Mouse (Mus musculus): ENCODE measurements at regions not wholly inside any gene's neighbourhood (a gene's known extent, or its start where the extent isn't known, plus 50 kb on each side); places are given as distances from the start of the nearest gene placed in this dataset.
"Not testable (repeated sequence)": the region's sequence is repeated elsewhere in the genome, so short reads cannot be mapped to it uniquely, and the experiment has no call there.

DNA sequence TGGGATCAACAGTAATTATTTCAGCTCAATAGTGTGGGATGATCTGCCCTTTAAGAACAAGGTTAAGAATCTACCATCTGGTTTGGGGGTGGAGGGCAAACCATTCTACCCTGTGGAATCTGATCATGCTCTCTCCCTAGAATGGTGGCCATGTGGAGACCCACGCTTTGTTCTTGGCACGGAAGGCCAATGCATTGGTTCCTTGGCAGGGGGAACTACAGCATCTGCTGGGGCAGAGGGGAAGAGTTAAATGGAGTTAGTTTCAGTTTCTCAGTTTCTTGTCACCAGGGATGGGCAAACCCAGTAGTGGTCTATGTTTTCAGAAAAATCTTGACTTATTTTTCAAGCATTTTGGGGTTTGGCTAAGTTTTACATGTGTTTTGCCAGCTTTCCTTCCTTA lies 174.5 kb downstream of the Enc1 start:
- no peak for DNase-seq

DNA sequence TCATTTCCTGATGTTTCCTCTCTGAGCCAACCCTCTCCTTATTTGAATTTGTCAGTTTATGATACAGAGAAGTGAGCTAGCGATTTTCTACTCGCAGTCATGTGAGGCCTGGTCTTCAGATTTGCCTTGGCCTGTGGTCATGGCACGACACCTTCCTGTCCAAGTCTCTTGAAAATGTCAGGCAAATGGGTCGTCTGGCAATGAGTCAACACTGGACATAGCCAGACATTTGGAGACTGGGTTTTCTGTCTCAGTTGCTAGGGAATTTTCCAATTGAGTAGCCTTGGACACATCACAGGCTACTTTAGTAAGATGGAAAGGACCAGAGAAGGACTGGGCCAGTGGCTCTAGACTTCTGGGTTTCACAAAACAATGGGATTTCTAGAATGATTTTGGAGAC lies 171.2 kb downstream of the Enc1 start:
- no peak for DNase-seq

DNA sequence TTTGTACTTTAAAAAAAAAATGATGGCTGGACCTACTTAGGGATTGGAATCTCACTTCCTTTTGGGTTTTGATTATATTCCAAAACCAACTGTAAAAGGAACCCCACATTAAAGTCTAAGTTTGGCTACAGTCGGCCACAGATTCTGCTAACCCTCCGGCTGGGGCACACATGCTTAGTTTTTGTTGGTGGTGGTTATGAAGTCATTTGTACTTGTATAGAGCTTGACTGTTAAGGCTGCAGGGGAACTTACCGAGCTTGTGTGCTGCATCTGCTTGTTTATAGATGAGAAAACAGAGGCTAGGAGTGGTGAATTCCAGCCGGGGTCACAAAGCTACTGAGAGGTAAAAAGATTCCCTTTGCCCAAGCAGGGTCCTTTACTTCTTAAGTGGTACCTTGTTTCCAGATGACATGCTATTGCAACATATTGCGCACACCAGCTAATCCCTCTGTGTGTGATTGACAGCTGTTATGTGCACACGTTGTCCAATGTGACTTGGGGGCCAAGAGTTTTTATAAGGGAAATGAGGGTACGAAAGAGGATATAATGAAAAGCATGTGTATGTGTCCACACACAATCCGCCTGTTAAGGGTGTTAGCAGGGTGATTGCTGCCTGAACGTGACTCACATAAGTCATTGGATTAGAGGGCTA lies 169.8 kb downstream of the Enc1 start:
- DNase-seq = no peak

DNA sequence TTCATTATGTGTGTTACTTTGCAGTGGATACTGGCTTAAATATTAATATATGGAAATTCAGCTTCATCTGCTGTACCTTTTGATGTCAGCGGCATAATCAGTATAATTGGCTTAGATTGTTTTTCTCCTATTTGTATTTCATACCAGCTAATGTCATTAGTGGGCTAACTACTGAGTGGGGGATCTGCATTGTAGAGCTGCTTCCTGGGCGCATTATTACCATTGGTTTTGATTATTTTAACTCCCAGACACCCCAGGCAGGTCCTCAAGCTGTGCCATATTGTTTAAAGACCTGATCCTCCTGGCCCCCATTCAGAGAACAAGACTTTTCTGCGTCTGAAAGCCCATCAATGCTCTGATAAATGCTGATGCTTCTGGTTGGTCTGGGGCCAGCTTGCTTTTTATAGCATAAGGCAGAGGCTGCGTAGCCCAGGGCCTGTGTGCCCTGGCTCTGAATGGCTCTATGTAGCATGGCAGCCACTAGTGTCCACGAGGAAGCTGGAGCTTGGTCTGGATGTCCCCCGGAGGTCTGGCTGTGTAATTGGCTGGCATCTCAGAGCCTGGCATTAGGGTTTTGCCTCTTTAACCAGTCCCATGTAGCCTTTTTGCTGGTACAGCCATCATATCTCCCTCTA lies 169.1 kb downstream of the Enc1 start:
- DNase-seq = no peak

DNA sequence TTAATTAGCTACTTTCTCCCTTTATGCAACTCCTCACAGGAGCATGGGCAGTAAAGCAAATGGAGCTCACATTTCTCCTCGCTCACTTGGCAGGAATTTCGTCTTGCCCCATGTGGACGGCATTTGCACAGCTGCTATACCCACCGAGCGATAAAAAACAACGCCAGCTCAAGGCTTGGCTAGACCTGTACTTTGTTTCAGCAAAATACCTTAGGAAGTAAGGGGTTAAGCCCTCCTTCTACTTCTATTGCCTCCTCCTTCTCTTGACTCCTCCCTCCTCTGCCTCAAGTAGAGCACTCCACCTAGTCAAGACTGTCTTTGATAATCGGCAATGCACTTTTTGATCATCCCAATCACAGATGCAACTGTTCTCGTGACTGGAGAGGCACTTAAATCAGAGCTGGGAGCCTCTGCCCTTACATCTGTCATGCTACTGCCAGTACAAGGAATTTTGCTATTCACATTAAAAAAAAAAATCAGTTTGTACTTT lies 168.4 kb downstream of the Enc1 start:
- DNase-seq = no peak

DNA sequence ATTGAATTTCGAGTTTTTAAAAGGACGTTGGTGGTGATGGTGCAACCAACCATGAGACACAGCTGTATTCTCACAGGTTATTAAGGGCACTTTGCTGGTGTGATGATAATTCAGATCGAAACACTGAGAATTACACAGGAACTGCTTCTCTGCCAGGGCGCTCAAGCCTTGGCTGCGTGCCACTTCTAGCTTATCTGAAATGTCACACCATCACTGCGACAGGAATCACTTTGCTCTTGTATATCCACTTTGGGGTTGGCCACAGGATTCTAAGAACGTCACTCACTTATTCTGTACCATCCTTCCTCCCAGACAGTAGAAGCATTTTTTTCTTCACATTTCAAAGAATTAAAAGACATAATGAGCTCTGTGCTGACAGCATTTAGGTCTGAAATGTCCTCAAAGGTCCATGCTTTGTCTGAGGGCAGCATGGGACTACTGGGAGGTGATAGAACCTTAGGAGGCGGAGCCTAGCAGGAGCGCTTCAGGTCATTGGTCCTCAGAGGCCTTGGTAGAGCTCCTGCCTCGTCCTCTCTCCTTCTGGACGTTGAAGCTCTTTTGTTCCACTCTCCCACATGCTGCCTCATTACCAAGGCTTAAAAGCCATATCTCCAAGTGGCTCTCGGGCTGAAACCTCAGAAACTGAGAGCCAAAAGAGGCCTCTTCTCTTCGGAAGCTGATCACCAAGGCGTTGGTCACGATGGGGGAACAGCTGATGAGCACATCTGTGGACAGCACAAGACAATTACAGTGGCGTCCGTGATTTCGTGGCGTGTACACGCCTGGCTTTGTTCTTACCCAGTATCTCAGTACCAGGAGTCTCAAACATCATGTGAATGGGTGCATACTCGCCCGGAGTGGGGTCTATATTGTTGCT lies 167.7 kb downstream of the Enc1 start:
- no peak for DNase-seq

DNA sequence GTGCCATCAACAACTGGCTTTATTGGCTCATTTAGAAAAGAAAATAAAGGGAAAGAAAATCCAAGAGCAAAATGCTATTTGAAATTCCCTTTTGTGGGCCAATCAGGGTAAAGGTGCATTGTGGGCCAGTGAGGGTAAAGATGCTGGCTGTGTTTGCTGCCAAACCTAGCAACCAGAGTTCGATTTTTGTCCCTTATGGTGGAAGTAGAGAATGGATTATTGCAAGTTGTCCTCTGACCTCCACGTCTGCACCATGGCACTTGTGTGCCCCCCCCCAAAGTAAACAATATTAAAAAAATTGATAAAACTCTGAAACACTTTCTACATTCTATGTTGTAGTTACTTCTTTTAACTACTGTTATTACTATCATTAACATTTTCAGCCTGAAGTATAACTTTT lies 166.9 kb downstream of the Enc1 start:
- DNase-seq = no peak

DNA sequence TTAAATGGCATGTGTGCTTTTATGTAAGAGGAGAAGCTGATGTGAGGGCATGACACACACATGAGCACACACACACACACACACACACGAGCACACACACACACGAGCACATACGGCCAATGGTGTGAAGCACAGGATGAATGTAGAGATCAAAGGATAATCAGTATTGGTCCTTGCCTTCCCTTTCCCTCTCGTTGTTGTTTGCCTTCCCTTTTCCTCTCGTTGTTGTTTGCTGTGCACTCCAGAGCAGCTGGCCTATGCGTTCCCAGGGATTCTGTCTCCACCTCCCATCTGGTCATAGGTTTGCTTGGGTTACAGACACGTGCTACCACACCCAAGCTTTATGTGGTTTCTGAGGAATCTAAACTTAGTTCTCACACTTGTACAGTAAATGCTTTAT lies 165.8 kb downstream of the Enc1 start:
- DNase-seq = no peak

DNA sequence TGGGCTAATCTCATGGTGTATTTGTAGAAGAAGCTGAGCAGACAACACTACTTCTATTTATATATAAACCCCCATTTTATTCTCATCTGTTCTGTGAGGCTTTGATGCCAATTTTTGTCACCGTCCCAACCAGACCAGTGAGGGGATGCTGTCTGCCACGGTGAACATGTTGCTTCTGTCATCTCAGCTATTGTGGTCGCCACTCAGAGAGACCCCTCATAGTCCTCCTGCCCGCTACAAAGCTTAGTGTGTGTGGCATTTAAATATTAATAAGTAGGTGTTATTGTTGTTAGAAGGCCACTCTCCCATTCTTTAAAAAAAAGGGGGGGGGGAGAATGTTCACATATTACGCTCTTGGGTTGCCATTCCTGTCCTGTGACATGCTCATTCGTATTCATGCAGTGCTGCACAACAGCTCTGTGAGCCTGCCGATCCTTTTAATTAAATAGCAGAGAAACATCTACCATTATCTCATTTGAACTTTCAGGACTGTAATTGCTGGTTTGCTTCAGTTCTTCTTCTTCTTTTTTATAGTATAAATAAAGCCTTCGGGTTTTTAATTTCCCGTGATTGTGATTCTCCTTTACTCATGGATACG lies 161.4 kb downstream of the Enc1 start:
- DNase-seq = no peak

DNA sequence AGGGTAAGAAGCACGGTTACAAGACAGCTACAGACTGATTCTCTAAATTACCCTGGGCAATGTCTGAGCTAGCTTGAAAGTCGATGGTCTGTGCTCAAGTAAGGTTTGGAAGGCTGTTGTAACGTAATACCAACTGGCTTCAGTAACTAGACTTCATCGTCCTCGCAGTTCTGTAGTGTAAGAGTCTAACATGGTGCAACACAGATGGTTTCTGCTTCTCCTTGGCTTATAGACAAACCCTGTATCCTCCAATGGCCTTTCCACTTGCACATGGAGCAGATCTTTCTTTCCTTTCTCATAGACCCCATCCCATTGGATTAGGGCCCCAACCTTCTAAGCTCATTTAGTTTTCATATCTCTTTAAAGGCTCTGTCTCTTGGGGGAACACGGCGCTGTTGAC lies 160.7 kb downstream of the Enc1 start:
- DNase-seq = no peak

DNA sequence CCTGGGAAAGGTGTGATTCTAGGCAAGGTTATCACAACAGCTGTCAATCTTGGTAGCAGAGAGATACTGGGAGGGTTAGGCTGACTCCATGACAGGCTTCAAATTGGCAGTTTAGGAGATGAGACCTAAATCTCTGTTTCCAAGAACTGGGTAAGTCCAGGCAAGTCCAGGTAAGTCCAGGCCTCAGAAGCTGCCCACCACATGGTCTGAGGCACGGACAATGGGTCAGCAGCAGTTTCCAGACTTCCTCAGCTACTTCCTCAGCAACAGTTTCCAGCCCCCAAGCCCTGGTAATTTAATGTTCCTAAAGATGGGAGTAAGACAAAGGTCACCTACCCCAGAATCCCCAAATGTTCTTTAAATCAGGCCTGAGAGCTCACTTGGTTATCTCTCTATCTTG lies 157.1 kb downstream of the Enc1 start:
- DNase-seq = no peak

DNA sequence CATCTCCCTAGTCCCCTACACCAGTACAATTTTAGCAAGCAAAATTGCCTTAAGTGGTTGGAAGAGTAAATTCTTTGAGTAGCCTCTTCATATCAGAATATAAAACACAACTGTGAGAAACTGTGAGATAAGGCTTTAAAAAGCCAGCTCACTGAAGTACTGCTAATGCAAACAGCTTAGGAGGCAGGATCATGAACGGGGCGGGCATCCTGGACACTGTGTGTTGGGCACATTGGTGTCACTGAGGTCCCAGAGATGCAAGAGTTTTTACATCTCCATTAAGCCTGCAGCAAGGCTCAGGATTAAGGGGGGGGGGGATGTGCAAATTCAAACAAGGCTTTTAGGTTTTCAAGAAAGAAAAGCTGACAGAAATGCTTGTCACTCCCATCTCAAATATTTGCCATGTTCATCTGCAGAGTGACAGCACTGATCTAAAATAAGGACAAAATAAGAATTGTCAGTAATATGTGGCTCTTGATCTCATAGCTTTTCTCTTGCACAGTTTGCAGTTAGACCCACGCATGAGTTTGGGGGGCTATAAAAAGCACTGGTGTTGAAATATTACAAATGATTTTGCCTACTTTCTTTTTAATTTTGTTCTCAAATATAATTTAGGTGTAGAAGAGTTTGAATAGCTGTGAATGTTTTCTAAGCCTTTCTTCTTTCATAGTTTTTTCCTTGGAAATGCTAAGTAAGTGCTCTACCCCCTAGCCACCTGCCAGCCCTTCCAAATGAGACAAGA lies 156.2 kb downstream of the Enc1 start:
- DNase-seq = no peak

DNA sequence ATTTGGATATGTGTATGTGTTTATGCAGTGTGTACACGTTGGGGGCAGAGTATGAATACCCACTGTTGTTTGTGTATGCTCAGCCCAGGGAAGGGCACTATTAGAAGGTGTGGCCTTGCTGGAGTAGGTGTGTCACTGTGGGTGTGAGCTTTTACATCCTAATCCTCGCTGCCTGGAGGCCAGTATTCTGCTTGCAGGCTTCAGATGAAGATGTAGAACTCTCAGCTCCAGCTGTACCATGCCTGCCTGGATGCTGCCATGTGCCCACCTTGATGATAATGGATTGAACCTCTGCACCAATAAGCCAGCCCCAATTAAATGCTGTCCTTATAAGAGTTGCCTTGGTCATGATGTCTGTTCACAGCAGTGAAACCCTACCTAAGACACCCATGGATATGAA lies 155.4 kb downstream of the Enc1 start:
- not testable (repeated sequence) for DNase-seq

DNA sequence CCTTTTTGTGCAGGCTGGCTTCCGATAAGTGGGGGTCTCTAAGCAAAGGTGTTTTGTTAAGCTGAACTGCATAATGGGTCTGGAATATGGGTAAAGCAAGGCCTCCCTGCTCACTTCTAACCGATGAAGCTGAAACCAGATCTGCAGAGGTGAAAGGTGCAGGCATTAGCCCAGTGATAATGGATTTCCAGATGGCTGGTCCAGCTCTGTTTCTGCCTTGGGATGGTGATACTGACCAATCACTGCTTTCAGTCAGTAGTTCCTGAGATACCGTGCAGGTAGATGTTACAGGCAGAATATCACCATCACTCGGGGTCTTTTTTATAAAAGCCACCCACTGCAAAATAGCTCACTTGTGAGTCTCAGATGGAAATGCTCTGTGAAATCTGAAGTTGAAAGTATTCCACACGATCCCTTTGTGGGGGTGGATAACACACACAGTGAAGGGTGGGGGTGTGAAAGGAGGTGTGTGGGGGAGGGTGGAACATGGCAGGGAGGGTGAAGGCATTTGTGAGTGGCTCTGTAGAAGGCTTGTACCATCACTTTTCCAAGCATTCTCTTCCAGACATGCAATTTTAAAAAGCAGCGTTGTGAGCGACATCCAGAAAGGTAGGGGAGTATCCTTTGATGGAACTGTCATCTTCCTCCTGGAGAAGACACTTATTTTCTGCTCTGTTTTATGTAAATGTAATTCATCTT lies 154.0 kb downstream of the Enc1 start:
- DNase-seq = no peak

DNA sequence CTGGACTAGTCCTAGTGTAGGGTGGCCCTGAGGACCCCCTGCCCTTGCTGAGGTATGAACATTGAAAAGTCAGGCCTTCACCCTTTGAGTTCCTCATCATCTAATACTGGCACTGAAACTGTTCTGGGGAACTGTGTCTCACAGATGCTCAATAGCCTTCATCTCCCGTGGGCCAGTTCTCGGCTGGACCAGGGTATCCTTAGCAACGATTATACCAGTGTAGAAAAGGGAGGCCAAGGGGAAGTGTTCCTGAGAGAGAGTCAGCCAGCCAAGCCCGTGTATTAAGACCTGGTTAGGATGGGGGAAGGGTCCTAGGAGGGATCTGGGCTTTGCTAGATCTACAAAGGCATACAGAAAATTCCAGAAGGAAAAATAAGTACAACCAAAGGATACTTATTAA lies 153.2 kb downstream of the Enc1 start:
- no peak for DNase-seq

DNA sequence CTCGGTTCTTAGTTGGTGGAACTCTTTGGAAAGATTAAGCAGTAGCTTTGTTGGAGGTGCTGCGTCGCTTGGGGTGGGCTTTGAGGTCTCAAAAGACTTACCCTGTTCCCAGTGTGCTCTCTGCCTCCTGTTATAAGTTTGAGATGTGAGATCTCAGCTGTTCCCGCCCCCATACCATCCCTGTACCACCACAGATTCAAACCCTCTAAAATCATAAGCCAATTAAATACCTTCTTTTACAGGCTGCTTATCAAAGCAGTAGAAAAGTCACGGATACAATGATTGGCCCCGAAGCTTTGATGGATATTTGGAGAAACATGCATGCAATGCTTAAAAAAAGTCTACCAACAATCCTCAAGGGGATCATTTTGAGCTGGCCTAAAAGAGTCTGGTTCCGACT lies 152.6 kb downstream of the Enc1 start:
- DNase-seq = no peak

DNA sequence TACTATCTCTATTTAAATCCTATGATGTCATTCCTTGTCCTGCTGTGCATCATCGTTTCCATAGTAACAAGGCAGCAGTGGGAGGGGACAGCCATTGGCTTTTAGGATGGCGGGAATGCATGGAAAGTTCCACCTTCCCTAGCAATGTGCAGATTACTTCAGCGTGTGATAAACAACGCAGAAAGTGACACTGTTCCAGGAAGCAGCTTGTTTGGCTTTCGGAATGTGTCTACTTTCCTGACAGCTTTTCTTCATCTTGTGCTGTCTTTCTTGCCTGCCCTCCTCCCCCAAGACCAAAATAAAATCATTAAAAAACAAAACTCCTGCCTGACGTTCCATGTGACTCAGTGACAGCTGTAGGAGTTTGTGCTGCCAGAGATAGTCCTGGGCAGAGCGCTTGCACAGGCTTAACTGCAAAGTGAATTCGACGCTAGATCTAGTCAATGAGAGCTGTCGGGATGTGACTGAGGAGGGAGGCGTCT lies 149.6 kb downstream of the Enc1 start:
- no peak for DNase-seq

DNA sequence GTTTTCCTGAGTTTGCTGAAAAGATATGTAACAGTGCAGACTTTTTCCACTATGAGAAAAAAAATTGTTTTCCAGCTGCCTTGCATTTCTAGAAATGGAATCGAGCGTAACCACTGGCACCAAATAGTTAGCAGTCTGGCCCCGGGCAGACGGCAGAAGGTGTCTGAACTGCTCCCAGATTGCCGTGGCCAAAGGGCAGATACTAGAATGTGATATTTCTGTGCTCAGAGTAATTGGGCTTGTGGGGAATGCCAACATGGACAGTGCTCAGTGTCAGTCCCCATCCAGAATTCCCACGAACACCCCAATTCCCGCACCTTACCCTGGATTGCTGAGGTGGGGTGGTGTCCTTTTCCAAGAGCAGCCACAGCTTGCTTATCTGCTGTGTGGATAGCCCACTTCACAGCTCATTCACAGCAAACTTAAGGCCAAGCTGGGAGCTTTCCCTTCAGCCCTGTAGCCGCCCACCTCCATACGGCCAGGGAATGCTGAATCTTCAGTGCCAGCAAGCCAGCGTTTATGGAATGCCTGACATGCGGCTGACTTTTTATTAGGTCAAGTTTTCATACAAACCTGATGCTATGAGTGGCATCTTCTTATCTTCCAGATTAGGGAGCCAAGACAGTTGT lies 148.1 kb downstream of the Enc1 start:
- no peak for DNase-seq

DNA sequence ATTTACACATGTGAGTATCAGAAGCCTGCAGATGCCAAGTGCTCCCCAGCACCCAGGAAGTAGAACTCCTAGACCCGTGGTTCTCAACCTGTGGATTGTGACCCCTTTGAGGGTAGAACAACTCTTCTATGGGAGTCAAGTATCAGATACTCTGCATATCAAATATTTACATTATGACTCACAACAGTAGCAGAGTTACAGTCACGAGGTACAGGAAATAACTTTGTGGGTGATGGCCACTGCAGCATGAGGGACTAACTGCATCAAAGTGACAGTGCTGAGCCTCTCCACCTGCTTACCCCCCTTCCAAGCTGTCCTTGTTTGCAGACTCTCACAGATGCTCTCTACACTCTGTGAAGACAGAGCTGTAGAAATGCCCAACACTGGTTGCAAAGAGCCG lies 145.6 kb downstream of the Enc1 start:
- no peak for DNase-seq

DNA sequence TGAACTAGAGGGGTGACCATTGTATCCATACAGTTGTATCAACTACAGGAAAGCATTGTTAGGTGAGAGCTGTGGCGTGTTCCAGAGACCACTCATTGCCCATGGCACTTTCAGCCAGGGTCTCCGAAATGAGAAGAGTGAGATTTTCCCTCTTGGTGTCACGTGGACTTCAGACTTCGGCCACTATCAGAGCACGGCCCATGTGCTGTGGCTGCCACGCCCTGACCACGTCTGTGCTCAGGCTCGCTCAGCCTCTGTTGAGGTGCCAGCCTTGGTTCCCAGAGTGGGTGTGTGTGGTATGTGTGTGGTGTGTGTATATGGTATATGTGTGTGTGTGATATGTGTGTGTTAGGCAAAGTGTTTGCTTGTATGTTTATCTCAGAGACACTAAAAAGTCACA lies 144.6 kb downstream of the Enc1 start:
- DNase-seq = no peak

DNA sequence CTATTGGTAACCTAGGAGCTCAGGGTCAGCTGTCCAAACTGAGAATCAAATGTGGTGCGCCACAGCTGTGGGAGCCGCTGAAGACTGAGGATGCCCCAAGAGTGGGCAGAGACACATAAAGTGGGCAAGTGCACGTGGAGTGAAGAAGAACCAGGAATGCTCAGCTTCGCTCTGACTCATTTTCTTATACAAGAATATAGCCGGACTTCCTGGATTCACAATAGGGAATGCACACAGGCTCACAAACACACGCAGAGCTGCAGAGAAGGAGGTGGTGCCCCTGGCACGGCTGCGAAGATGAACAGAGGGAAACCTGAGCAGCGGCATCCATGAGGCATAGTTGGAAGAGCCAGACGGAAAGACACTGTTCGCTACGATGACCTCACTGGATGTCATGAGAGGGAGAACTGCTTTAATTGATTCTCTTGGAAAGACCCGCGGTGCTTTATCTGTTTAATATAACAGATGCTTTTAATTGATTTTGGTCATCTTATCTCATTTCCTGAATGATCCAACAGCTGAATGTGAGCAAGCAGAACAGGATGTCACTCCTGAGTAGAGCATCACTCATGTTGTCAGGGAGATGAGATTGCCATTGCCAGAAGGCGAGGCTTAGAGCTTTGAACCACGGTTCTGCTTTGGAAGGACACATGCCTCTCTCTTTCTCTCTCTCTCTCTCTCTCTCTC lies 143.3 kb downstream of the Enc1 start:
- no peak for DNase-seq
